Mouse (Mus musculus): Measurements from ENCODE around the gene Gabarapl2.
A peak's percentile ranks its signal among the peaks of the same experiment; 100 is the strongest.
"Not testable (repeated sequence)": the region's sequence is repeated elsewhere in the genome, so short reads cannot be mapped to it uniquely, and the experiment has no call there.

Gabarapl2 gene

GRCm38 (mm10) chr8:111934201-111934600 is 6.3 kb upstream of the Gabarapl2 start:
- no peak for DNase-seq (ENCODE audit: low spot score in 2 of 2)

DNA sequence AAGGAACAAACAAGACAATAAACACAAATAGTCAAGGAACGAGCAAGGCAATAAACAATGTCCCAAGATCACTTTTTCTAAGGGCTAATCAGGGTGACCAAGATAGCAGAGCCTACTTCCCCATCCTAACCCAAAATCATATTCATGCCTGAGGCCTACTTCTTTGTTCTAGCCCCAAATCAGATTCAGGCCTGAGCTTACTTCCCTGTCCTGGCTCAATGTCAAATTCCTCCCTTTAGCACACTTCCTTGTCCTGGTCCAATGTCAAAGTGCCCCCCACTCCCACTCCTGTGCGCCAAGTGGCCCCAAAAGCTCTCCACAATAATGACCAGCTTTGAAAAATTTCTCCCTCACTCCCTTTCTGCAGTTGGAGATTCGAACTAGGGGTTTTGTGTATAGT is 3.3 kb upstream of the Gabarapl2 start:
- no peak for DNase-seq (ENCODE audit: low spot score in 2 of 2)

DNA sequence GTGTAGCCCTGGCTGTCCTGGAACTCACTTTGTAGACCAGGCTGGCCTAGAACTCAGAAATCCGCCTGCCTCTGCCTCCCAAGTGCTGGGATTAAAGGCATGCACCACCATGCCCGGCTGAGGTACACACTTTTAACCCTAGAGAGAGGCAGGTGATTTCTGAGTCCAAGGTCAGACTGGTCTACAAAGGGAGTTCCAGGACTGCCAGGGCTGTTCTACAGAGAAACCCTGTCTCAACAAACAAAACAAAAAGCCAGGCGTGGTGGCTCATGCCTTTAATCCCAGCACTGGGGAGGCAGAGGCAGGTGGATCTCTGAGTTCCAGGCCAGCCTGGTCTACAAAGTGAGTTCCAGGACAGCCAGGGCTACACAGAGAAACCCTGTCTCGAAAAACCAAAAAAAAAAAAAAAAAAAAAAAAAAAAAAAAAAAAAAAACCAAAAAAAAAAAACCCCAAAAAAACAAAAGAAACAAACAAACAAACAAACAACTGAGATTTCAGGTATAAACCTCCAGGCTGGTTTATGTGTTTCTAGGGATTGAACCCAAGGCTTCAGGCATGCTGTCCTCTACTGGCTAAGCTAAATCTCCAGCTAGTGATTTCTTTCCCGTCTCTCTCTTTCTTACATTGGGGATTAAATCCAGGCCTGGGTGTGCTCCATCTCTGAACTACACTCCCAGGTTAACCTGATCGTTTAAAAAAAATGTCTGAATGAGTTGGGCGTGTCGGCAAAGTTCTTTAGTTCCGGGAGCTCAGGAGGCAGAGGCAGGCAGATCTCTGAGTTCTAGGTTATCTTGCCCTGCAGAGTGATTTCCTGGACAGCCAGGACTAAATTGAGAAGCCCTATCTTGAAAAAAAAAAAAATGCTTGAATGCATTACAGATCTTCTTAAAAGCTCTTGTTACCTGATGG is 2.2 kb upstream of the Gabarapl2 start:
- not testable (repeated sequence) for DNase-seq (ENCODE audit: low spot score in 2 of 2)

- peak; percentile 61 to 76 for DNase-seq (ENCODE audit: low spot score in 2 of 2)
Measured at GRCm38 (mm10) chr8:111939516-111940142, 874 bp upstream of the Gabarapl2 start.

- peak; percentile 56 to 85 for DNase-seq (ENCODE audit: low spot score in 2 of 2)
Measured at GRCm38 (mm10) chr8:111941101-111941454, 575 bp downstream of the Gabarapl2 start.

DNA sequence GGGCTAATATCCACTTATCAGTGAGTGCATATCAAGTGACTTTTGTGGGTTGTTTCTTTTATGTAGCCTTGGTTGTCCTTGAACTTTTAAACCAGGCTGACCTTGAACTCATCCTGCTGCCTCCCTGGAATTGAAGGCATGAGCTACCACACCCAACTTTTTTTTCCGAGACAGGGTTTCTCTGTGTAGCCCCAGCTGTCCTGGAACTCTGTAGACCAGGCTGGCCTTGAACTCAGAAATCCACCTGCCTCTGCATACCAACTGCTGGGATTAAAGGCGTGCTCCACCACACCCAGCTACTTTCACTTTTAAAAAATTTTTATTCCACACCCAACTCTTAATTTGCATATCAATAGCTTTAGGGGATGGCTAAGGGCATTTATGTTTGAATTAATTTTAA is 3.0 kb downstream of the Gabarapl2 start:
- no peak for DNase-seq (ENCODE audit: low spot score in 2 of 2)

DNA sequence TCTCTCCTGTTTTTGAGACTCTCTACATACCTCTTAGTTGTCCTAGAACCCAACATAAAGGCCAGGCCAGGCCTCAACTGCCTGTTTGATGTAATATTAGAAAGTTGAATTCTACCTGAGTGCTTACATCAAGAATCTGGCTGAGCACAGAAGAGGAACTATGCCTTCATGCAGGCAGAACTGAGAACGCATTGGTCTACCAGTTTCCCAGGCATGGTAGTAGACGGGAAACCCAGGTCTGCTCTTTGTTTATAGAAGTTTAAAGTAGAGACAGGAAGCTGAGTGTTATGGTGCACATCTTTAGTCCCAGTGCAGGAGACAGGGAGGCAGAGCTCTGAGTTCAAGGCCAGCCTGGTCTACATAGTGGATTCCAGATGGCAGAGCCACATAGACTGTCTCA is 6.6 kb downstream of the Gabarapl2 start:
- no peak for DNase-seq (ENCODE audit: low spot score in 2 of 2)

DNA sequence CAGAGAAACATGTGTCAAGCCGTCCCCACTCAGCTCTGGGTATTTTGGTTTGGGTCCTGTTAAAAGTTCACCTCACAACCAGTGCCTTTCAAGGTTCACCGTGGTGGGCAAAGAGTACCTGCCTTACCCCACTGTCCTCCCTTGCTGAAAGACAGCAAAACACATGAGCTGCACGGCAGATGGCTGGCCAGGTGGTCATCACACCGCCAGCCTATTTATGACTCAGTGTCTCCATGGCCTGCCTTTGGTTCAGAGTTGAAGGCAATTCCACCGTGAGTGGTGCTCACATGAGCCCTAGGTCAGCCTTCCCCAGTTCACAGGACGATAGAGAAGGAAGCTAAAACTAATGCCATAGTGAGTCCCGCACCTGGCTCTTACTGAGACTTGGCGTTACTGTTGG is 7.5 kb downstream of the Gabarapl2 start:
- no peak for DNase-seq (ENCODE audit: low spot score in 2 of 2)

- no peak for DNase-seq (ENCODE audit: low spot score in 2 of 2)
Measured at GRCm38 (mm10) chr8:111950846-111951245, 10.3 kb downstream of the Gabarapl2 start.

GRCm38 (mm10) chr8:111951317-111951716 is 10.8 kb downstream of the Gabarapl2 start:
- DNase-seq (ENCODE audit: low spot score in 2 of 2) = no peak

DNA sequence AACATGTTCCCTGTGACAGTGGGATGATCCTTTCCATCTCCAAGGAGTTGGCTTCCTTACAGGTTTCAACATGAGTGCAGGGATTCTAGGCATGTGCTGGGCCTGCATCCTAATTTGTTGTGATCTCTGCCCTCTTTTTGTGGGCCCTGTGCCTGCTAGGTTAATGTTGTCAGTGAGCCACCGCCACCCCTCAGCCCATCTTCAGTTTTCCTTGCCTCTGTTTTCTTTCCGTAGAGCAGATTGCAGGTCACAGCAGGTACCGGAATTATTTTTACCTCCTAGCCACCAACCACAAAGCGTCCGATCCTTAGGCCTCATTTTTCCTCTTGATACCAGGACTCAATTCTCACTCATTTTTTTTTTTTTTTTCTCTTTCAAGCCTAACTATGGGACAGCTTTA is 11.4 kb downstream of the Gabarapl2 start:
- no peak for DNase-seq (ENCODE audit: low spot score in 2 of 2)

GRCm38 (mm10) chr8:111954844-111955594 is 14.5 kb downstream of the Gabarapl2 start:
- DNase-seq (ENCODE audit: low spot score in 2 of 2) = no peak

DNA sequence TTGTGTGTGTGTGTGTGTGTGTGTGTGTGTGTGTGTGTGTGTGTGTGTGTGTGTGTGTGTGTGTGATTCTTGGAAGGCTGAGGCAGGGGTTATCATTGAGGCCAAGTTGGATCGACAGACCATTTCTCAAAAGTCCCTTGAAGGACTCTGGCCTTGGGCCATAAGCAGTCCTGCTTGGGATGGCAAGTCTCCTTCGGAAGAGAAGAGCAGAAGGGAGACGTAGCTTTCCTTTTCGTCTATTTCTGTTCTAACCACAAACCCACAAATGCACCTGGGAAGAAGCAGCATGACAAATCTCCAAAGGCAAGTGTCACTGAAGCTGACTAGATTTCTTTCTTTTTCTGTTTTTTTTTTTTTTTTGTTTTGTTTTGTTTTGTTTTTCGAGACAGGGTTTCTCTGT is 15.4 kb downstream of the Gabarapl2 start:
- no peak for DNase-seq (ENCODE audit: low spot score in 2 of 2)

GRCm38 (mm10) chr8:111957231-111957630 is 16.7 kb downstream of the Gabarapl2 start:
- DNase-seq (ENCODE audit: low spot score in 2 of 2) = no peak

DNA sequence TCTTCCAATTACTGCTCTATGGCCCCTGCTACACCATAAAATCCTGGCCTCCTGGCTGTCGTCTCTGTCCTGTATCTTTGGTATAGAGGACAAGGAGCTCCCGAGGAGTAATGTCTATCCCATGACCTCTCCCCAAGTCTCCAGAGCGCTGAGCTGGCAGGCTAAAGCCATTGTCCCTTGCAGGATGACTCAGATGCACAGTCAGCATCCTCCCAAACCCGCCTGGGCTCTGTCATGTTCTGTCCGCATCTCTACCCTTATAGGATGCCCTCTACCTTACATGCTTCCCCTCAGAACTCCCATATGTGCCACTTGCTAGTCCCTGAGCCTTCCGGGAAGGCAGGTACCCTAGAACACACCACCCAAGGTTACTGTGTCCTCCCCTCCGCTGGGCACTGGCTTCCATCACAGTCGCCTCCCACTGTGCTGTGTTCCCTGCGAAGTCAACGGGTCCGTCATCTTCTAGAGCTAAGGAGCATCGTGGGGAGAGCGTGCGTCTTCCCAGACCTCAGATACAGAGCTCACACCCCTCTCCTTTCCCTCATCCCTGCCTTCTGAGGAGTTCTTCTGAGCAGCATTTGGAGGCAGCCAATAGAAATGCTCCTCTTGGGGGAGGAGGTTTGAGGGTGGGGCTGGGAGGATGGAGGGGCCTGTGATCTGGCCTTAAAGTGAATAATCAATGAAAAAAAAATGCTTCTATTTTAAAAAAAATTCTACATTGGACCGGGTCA is 20.3 kb downstream of the Gabarapl2 start:
- DNase-seq (ENCODE audit: low spot score in 2 of 2) = no peak

GRCm38 (mm10) chr8:111961330-111961729 is 20.8 kb downstream of the Gabarapl2 start:
- DNase-seq (ENCODE audit: low spot score in 2 of 2) = no peak

DNA sequence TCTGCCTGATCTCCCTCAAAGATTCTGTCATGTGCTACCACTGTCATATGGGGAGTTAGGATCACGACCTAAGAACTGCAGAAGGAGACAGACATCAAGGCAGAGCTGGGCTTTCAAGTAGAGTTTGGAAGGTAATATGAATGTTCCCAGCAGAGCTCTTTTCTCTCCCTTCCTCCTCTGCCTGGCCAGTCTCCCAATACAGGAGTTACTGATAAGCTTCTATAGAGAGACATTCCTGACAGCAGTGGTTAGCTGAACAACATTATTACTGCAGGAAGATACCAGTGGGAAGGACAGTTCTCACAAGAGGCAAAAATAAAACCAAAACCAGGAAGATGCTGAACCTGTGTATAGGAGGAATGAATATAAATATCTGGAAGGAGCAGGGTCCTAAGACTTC is 22.1 kb downstream of the Gabarapl2 start:
- no peak for DNase-seq (ENCODE audit: low spot score in 2 of 2)

GRCm38 (mm10) chr8:111963091-111963490 is 22.6 kb downstream of the Gabarapl2 start:
- DNase-seq (ENCODE audit: low spot score in 2 of 2) = no peak

DNA sequence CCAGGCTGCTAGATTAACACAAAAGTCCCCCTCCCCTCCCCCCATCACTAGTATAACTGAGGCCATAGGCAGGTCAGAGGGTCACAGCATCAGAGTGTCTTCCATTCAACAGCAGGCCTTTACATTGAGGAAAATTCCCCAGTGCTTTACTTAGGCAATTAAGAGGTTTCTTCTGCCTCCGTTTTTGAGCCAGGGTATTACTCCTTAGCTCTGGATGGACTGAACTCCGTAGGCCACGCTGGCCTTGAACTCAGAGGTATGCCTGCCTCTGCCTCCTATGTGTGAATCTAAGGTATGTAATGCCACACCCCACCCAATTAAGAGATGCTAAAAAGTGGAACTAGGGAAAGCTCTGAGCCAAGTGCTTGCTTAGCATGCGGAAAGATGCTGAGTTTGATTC is 23.0 kb downstream of the Gabarapl2 start:
- DNase-seq (ENCODE audit: low spot score in 2 of 2) = no peak

- no peak for DNase-seq (ENCODE audit: low spot score in 2 of 2)
Measured at GRCm38 (mm10) chr8:111964351-111964750, 23.8 kb downstream of the Gabarapl2 start.

DNA sequence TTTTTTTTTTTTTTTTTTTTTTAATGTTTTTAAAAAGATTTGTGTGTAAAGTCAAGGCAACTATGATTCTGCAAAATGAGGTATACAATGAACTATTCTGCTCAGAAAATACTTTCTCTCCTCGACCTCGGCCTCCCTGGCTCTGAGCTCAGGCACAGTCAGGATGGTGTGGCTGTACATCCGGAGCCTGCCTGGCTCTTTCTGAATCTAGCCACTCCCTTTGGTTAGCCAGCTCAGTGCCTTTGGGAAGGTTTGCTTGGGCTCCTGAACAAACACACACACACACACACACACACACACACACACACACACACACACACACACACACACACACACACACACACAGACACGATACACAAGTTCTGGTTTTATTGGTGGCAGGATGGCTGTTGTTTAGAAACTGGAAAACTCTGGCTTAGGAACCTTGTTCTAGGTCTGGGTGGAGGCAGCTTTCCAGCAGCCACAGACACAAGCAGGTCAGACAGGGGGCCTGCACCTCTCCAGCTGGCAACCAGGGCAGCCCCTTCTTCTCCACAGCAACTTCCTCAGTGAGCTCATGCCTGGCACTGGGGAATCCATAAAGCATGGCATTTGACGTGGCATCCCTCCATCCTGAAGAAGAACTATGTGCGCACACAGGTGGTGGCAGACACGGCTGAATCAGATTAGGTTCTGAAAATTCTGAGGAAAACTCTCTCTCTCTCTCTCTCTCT is 24.5 kb downstream of the Gabarapl2 start:
- no peak for DNase-seq (ENCODE audit: low spot score in 2 of 2)
